Mouse (Mus musculus) forebrain, embryonic 14.5 days (tissue): ENCODE data around the gene L3mbtl1. TPM values are rescaled to one million over a fixed set of nuclear protein-coding genes. Genes with fewer than 3 reads are reported as not detected.

Experiments used
- ATAC-seq: fragments of 200-750 bp; cut with Nextera tagmentation; 2 replicates; pipeline ENCODE4 v1.8.0; 2017; ENCODE audit warnings: mild to moderate bottlenecking, moderate library complexity
- DNase-seq: peaks from one replicate; pipeline ENCODE4 v3.0.0-alpha.2; 2015; ENCODE audit warnings: low spot score
- H3K27ac ChIP-seq: fragments of 300-500 bp; sonication (generic); 2 replicates; pipeline ENCODE4 v1.5.1; 2014; ENCODE audit warnings: low read depth, mild to moderate bottlenecking, control low read depth, low read length, moderate library complexity
- H3K27me3 ChIP-seq: fragments of 300-500 bp; sonication (generic); replicated peaks from 2 replicates; pipeline ENCODE4 v1.6.1; 2014; ENCODE audit warnings: low read length, control low read depth, mixed read lengths; ENCODE audit not compliant: control insufficient read depth, insufficient read depth
- H3K36me3 ChIP-seq: fragments of 300-500 bp; sonication (generic); 2 replicates; pipeline ENCODE4 v1.6.1; 2014; ENCODE audit warnings: low read length, control low read depth; ENCODE audit not compliant: control insufficient read depth, insufficient read depth
- H3K4me1 ChIP-seq: fragments of 300-500 bp; sonication (generic); 2 replicates; pipeline ENCODE4 v1.6.1; 2014; ENCODE audit warnings: antibody characterized with exemption, low read length, control low read depth; ENCODE audit not compliant: control insufficient read depth, insufficient read depth
- H3K4me2 ChIP-seq: fragments of 300-500 bp; sonication (generic); 2 replicates; pipeline ENCODE4 v1.6.1; 2014; ENCODE audit warnings: mild to moderate bottlenecking, control low read depth, low read length
- H3K4me3 ChIP-seq: fragments of 300-500 bp; sonication (generic); 2 replicates; pipeline ENCODE4 v1.5.1; 2014; ENCODE audit warnings: low read depth, low read length, control low read depth
- H3K9ac ChIP-seq: fragments of 300-500 bp; sonication (generic); 2 replicates; pipeline ENCODE4 v1.6.1; 2014; ENCODE audit warnings: mild to moderate bottlenecking, low read length, control low read depth, moderate library complexity
- H3K9me3 ChIP-seq: fragments of 300-500 bp; sonication (generic); replicated peaks from 2 replicates; pipeline ENCODE4 v1.6.1; 2016; ENCODE audit warnings: low read length, control low read depth, mixed read lengths; ENCODE audit not compliant: control insufficient read depth
- WGBS: fragments of 180-500 bp; shearing (Covaris S2); extraction: QIAGEN DNeasy Blood & Tissue Kit; methylation state at CpG from one replicate; pipeline ENCODE4 v1.1.7; 2014; 5-methylcytosine and 5-hydroxymethylcytosine counted together
- polyA plus RNA-seq: library from polyadenylated mRNA; unstranded; fragments of >200 nt; fragmentation: Nextera tagmentation; extraction: Ambion mirVana; gene quantifications from 2 replicates; pipeline ENCODE4 v1.2.1, GENCODE M21; 2014

The L3mbtl1 gene
- polyA plus RNA-seq, 1 experiment from 2014 or later, result 0.11 TPM

- DNase-seq (peak; percentile 80), ATAC-seq (no peak)
- no peaks in the 10 kb centered on the region for H3K27me3 ChIP-seq
- 17% methylated on average over 6 of the region's 6 CpGs for WGBS
- H3K9me3 ChIP-seq, result no peaks in the 10 kb centered on the region
- no peaks in the 10 kb centered on the region for H3K4me1 ChIP-seq
- H3K4me2 ChIP-seq, result no peak overlapping the region
- H3K9ac ChIP-seq, result no peak overlapping the region
- H3K36me3 ChIP-seq, result no peaks in the 10 kb centered on the region
- no peak overlapping the region for H3K4me3 ChIP-seq
- H3K27ac ChIP-seq, result no peak overlapping the region
Observed at GRCm38 (mm10) chr2:162922183-162922582, 21.1 kb upstream of the L3mbtl1 start.

- Histone ChIP-seq H3K27ac (no peak overlapping the region), H3K4me2 (no peak overlapping the region), H3K27me3 (no peaks in the 10 kb centered on the region), H3K9me3 (no peaks in the 10 kb centered on the region), H3K4me1 (no peaks in the 10 kb centered on the region), H3K36me3 (no peaks in the 10 kb centered on the region), H3K4me3 (no peak overlapping the region), H3K9ac (no peak overlapping the region)
- no peak for ATAC-seq
- no peak for DNase-seq
- WGBS, result 72% methylated on average over 5 of the region's 5 CpGs
Observed at GRCm38 (mm10) chr2:162922834-162923233, 20.4 kb upstream of the L3mbtl1 start.

- H3K9ac ChIP-seq, result no peak overlapping the region
- DNase-seq (no peak), ATAC-seq (no peak)
- H3K36me3 ChIP-seq, result no peaks in the 10 kb centered on the region
- no peaks in the 10 kb centered on the region for H3K27me3 ChIP-seq
- H3K9me3 ChIP-seq, result no peaks in the 10 kb centered on the region
- no peak overlapping the region for H3K4me2 ChIP-seq
- 71% methylated on average over 5 of the region's 5 CpGs for WGBS
- no peak overlapping the region for H3K4me3 ChIP-seq
- no peaks in the 10 kb centered on the region for H3K4me1 ChIP-seq
- H3K27ac ChIP-seq, result no peak overlapping the region
Observed at GRCm38 (mm10) chr2:162924126-162924525, 19.1 kb upstream of the L3mbtl1 start.

- Histone ChIP-seq H3K9ac (no peak overlapping the region), H3K9me3 (no peaks in the 10 kb centered on the region), H3K36me3 (peaks cover 4% of the 10 kb centered on the region; the same call in 1 of the 2 replicates), H3K4me1 (peaks cover 9% of the 10 kb centered on the region), H3K4me2 (no peak overlapping the region), H3K27me3 (no peaks in the 10 kb centered on the region), H3K27ac (no peak overlapping the region), H3K4me3 (no peak overlapping the region)
- 63% methylated on average over 3 of the region's 3 CpGs for WGBS
- DNase-seq, result no peak
- no peak for ATAC-seq
Observed at GRCm38 (mm10) chr2:162927918-162928585, 15.2 kb upstream of the L3mbtl1 start.

GRCm38 (mm10) chr2:162929704-162930103 is 13.6 kb upstream of the L3mbtl1 start:
- no peaks in the 10 kb centered on the region for H3K9me3 ChIP-seq
- H3K36me3 ChIP-seq, result peaks cover 21% of the 10 kb centered on the region
- H3K4me1 ChIP-seq, result peaks cover 11% of the 10 kb centered on the region
- H3K9ac ChIP-seq, result no peak overlapping the region
- no peaks in the 10 kb centered on the region for H3K27me3 ChIP-seq
- no peak for DNase-seq
- ATAC-seq, result no peak
- 92% methylated on average over 3 of the region's 3 CpGs for WGBS
- no peak overlapping the region for H3K27ac ChIP-seq
- no peak overlapping the region for H3K4me3 ChIP-seq
- H3K4me2 ChIP-seq, result no peak overlapping the region

GRCm38 (mm10) chr2:162930516-162931122 is 12.7 kb upstream of the L3mbtl1 start:
- peaks cover 11% of the 10 kb centered on the region for H3K4me1 ChIP-seq
- H3K9ac ChIP-seq, result peak overlapping the region; percentile 100
- ATAC-seq (0 out of 2 replicates have a peak, but pooled peaks have one; percentile 0), DNase-seq (peak; percentile 42)
- no peaks in the 10 kb centered on the region for H3K27me3 ChIP-seq
- under 1% methylated on average over 18 of the region's 18 CpGs for WGBS
- H3K27ac ChIP-seq, result peak overlapping the region; percentile 98
- H3K9me3 ChIP-seq, result no peaks in the 10 kb centered on the region
- peaks cover 30% of the 10 kb centered on the region for H3K36me3 ChIP-seq
- peak overlapping the region; percentile 97 for H3K4me3 ChIP-seq
- H3K4me2 ChIP-seq, result peak overlapping the region; percentile 64

GRCm38 (mm10) chr2:162931123-162931673 is 12.1 kb upstream of the L3mbtl1 start, which contains the start of gene Srsf6:
Srsf6 (plus strand) TSS chr2:162931528.
- peak within 1 kb of the TSS; percentile 97 for H3K4me3 ChIP-seq
- ATAC-seq, result peak; percentile 95
- WGBS, result under 1% methylated on average over 59 of the region's 68 CpGs

GRCm38 (mm10) chr2:162931674-162932650 is 11.3 kb upstream of the L3mbtl1 start:
- Histone ChIP-seq H3K27ac (peak overlapping the region; percentile 98), H3K4me2 (peak overlapping the region; percentile 71), H3K4me1 (peaks cover 11% of the 10 kb centered on the region), H3K36me3 (peaks cover 41% of the 10 kb centered on the region), H3K4me3 (peak overlapping the region; percentile 97), H3K9me3 (no peaks in the 10 kb centered on the region), H3K9ac (peak overlapping the region; percentile 100), H3K27me3 (no peaks in the 10 kb centered on the region)
- WGBS, result under 1% methylated on average over 78 of the region's 103 CpGs
- DNase-seq (peak; percentile 67), ATAC-seq (peak; percentile 57)

More at GRCm38 (mm10) chr2:162931123-162931673, 12.1 kb upstream of the L3mbtl1 start, which contains the start of gene Srsf6:
- no peaks in the 10 kb centered on the region for H3K9me3 ChIP-seq
- peak within 1 kb of the TSS; percentile 100 for H3K9ac ChIP-seq
- peaks cover 34% of the 10 kb centered on the region for H3K36me3 ChIP-seq
- no peaks in the 10 kb centered on the region for H3K27me3 ChIP-seq
- peak within 1 kb of the TSS; percentile 98 for H3K27ac ChIP-seq
- peak within 1 kb of the TSS; percentile 71 for H3K4me2 ChIP-seq
- H3K4me1 ChIP-seq, result peaks cover 11% of the 10 kb centered on the region
- DNase-seq, result peak; percentile 97
